Mouse (Mus musculus) liver, embryonic 14.5 days (tissue): ENCODE measurements around the gene Spa17. TPM values are rescaled to one million over a fixed set of nuclear protein-coding genes. Genes with fewer than 3 reads are reported as not detected.

ENCODE experiments used
- ATAC-seq: fragments of 200-750 bp; cut with Nextera tagmentation; 2 replicates; pipeline ENCODE4 v1.8.0; 2017; ENCODE audit warnings: moderate number of reproducible peaks, mild to moderate bottlenecking, moderate library complexity; ENCODE audit not compliant: insufficient read depth
- DNase-seq, 3 experiments: peaks; one replicate each; pipeline ENCODE4 v3.0.0-alpha.2; 2012 to 2013; ENCODE audit warnings: low read depth in 3 of 3, low spot score in 3 of 3
- H3K27ac ChIP-seq: fragments of 300-500 bp; sonication (generic); 2 replicates; pipeline ENCODE4 v1.5.1; 2014; ENCODE audit warnings: moderate library complexity, mild to moderate bottlenecking, control low read depth, inconsistent platforms
- H3K27me3 ChIP-seq: fragments of 300-500 bp; sonication (generic); 2 replicates; pipeline ENCODE4 v1.6.1; 2014; ENCODE audit warnings: mild to moderate bottlenecking, low read length, moderate library complexity; ENCODE audit not compliant: control insufficient read depth, insufficient read depth
- H3K36me3 ChIP-seq: fragments of 300-500 bp; sonication (generic); replicated peaks from 2 replicates; pipeline ENCODE4 v1.6.1; 2014; ENCODE audit warnings: low read depth; ENCODE audit not compliant: control insufficient read depth, insufficient read depth
- H3K4me1 ChIP-seq, 2 experiments: fragments of 200-500 bp in 1 of 2; fragments of 300-500 bp in 1 of 2; sonication (generic) in 1 of 2; replicated peaks; 2 replicates each; pipeline ENCODE4 v1.6.1; 2012 to 2014; ENCODE audit warnings: antibody characterized with exemption in 1 of 2, inconsistent platforms in 1 of 2, low read length in 1 of 2; ENCODE audit not compliant: control insufficient read depth in 2 of 2, insufficient read depth in 2 of 2
- H3K4me2 ChIP-seq: fragments of 300-500 bp; sonication (generic); 2 replicates; pipeline ENCODE4 v1.6.1; 2014; ENCODE audit warnings: low read depth, mild to moderate bottlenecking, control low read depth, moderate library complexity
- H3K4me3 ChIP-seq, 2 experiments: fragments of 200-500 bp in 1 of 2; fragments of 300-500 bp in 1 of 2; sonication (generic) in 1 of 2; 2 replicates each; pipeline ENCODE4 v1.5.1; 2012 to 2014; ENCODE audit warnings: low read depth in 2 of 2, low read length in 2 of 2, mild to moderate bottlenecking in 2 of 2, control low read depth in 1 of 2, inconsistent platforms in 1 of 2, moderate library complexity in 1 of 2; ENCODE audit not compliant: insufficient read depth in 1 of 2
- H3K9ac ChIP-seq: fragments of 300-500 bp; sonication (generic); replicated peaks from 2 replicates; pipeline ENCODE4 v1.6.1; 2014; ENCODE audit warnings: mild to moderate bottlenecking, control low read depth, moderate library complexity
- H3K9me3 ChIP-seq: fragments of 300-500 bp; sonication (generic); 2 replicates; pipeline ENCODE4 v1.6.1; 2016; ENCODE audit warnings: low read length, mixed read lengths; ENCODE audit not compliant: control insufficient read depth
- CTCF ChIP-seq: IDR thresholded peaks from 2 replicates; pipeline ENCODE4 v1.5.1; 2016; ENCODE audit warnings: antibody characterized with exemption, low read depth, control low read depth
- EP300 ChIP-seq: IDR thresholded peaks from 2 replicates; pipeline ENCODE4 v1.6.1; 2016; ENCODE audit warnings: antibody characterized with exemption, low read depth
- WGBS: fragments of 180-500 bp; shearing (Covaris S2); extraction: QIAGEN DNeasy Blood & Tissue Kit; methylation state at CpG from one replicate; pipeline ENCODE4 v1.1.7; 2014; ENCODE audit not compliant: insufficient replicate concordance; 5-methylcytosine and 5-hydroxymethylcytosine counted together
- polyA plus RNA-seq, 2 experiments: library from polyadenylated mRNA; depleted of rRNA in 1 of 2; stranded (reverse) in 1 of 2; unstranded in 1 of 2; fragments of >200 nt; fragmentation: Nextera tagmentation in 1 of 2; extraction: Ambion mirVana in 1 of 2; gene quantifications; 2 replicates each; pipeline versions ENCODE4 v1.2.1 to v1.2.3; 2012 to 2014

Gene Spa17
- polyA plus RNA-seq, 2 experiments = 1.3 to 2.6 TPM

GRCm38 (mm10) chr9:37636800-37637542 is 23.4 kb upstream of the Spa17 start:
- WGBS = 45% methylated on average over 6 of the region's 6 CpGs
- no peak overlapping the region for H3K27ac ChIP-seq
- H3K4me3 ChIP-seq = no peak overlapping the region
- TF ChIP-seq CTCF (no peak), EP300 (no peak)
- no peaks in the 10 kb centered on the region for H3K36me3 ChIP-seq
- H3K27me3 ChIP-seq = no peaks in the 10 kb centered on the region
- H3K9me3 ChIP-seq = no peaks in the 10 kb centered on the region
- DNase-seq (no peak), ATAC-seq (no peak)
- no peak overlapping the region for H3K9ac ChIP-seq
- H3K4me2 ChIP-seq = no peak overlapping the region
- no peaks in the 10 kb centered on the region for H3K4me1 ChIP-seq

- 10% methylated on average over 7 of the region's 7 CpGs for WGBS
- no peak for ATAC-seq
- DNase-seq = no peak
- Histone ChIP-seq H3K4me3 (no peak overlapping the region), H3K4me1 (no peaks in the 10 kb centered on the region), H3K9ac (no peak overlapping the region), H3K4me2 (no peak overlapping the region), H3K36me3 (no peaks in the 10 kb centered on the region), H3K27me3 (no peaks in the 10 kb centered on the region), H3K27ac (no peak overlapping the region), H3K9me3 (no peaks in the 10 kb centered on the region)
- no peak for TF ChIP-seq EP300
- TF ChIP-seq CTCF = peak; percentile 78
These were observed 22.8 kb upstream of the Spa17 start for GRCm38 (mm10) chr9:37636335-37636734.

- H3K27ac ChIP-seq = no peak overlapping the region
- 86% methylated on average over 3 of the region's 3 CpGs for WGBS
- ATAC-seq (no peak), DNase-seq (no peak)
- H3K4me1 ChIP-seq = no peaks in the 10 kb centered on the region
- H3K9me3 ChIP-seq = no peaks in the 10 kb centered on the region
- no peak overlapping the region for H3K4me2 ChIP-seq
- H3K36me3 ChIP-seq = no peaks in the 10 kb centered on the region
- H3K9ac ChIP-seq = no peak overlapping the region
- no peaks in the 10 kb centered on the region for H3K27me3 ChIP-seq
- TF ChIP-seq CTCF = no peak
- TF ChIP-seq EP300 = no peak
- no peak overlapping the region for H3K4me3 ChIP-seq
These were observed 20.7 kb upstream of the Spa17 start for GRCm38 (mm10) chr9:37634269-37634668.

DNA sequence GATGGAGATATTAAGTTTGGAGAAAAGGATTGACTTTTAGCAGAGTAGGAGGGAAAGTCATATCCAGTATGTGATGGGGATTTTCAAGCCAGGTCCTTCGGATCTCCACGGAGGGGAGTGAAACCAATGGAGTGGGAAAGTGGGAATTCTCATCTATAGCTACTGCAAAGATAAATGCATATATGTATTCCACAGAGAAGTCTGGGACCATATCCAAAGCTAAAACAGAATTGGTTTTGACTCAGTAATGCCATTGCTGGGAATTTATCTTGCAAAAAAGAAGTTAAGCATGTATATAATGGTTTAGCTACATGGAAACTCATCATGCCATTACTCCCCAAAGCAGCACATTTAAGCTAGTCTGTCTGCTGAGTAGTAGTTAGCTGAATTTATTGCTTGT is 18.8 kb upstream of the Spa17 start:
- Histone ChIP-seq H3K9ac (no peak overlapping the region), H3K4me3 (no peak overlapping the region), H3K27ac (no peak overlapping the region), H3K4me2 (no peak overlapping the region), H3K9me3 (no peaks in the 10 kb centered on the region), H3K27me3 (no peaks in the 10 kb centered on the region), H3K4me1 (no peaks in the 10 kb centered on the region), H3K36me3 (no peaks in the 10 kb centered on the region)
- TF ChIP-seq CTCF = no peak
- no peak for TF ChIP-seq EP300
- no peak for DNase-seq
- WGBS = 77% methylated on average over 2 of the region's 2 CpGs
- ATAC-seq = no peak

DNA sequence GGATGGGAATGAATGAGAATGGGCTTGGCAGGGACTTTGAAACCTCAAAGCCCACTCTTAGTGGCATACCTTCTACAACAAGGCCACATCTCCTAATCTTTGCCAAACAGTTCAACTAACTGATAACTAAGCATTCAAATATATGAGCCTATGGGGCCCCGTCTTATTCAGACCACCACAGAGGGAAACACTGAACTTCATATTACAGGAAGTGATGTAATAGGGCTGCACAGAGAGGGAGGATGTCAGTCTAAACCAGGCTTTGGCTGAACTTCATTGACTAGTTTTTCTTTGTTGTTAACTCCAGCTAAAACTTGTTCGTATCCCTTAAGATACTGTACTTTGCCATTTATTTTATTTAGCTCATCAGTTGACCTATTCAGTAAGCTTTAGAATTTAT is 16.4 kb upstream of the Spa17 start:
- no peak overlapping the region for H3K4me2 ChIP-seq
- no peaks in the 10 kb centered on the region for H3K36me3 ChIP-seq
- ATAC-seq (no peak), DNase-seq (no peak)
- H3K27ac ChIP-seq = no peak overlapping the region
- H3K27me3 ChIP-seq = no peaks in the 10 kb centered on the region
- H3K4me1 ChIP-seq = no peaks in the 10 kb centered on the region
- H3K9me3 ChIP-seq = no peaks in the 10 kb centered on the region
- WGBS = 47% methylated on average over 2 of the region's 2 CpGs
- no peak overlapping the region for H3K9ac ChIP-seq
- no peak overlapping the region for H3K4me3 ChIP-seq
- TF ChIP-seq EP300 (no peak), CTCF (no peak)
